Mouse (Mus musculus): ENCODE results near the gene Spata31d1b.
A peak's percentile ranks its signal among the peaks of the same experiment; 100 is the strongest.
"Not testable (repeated sequence)": the region's sequence is repeated elsewhere in the genome, so short reads cannot be mapped to it uniquely, and the experiment has no call there.

Gene Spata31d1b

DNA sequence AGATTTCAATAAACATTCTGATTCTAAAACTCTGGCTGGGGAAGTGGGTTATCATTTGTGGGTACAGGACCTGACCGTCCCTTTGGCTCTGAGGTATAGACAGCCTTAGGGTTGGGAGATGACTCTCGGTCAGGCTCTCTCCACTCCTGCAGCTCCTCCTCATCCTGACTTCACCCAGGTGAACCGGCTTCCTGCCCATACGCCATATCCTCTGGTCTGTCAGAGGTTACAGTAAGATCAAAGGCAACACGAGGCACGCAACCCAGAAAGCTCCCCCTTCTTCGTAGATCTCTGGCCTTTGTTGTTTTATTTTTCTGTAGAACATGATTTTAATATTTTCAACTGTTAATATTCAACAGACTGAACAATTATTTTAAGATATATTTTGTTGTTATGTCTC is 16.3 kb upstream of the Spata31d1b start:
- no peak for DNase-seq

DNA sequence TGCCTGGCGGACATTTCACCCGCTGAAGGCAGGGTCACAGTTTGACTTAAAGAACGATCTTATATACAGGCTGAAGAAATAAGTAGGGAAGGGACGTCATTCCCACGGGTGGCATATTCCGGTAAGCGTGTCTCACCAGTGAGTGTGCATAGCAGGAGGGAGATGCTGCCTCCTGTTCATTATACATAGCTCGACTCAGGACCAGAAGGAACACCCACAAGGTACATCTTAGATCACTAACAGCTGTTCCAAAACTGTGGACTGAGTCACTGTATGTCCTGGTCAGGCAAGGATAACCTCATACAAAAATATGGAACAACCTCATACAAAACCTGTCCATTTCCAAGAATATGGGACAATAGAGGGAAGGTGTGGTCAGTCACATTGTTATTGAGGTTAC is 13.0 kb upstream of the Spata31d1b start:
- no peak for DNase-seq

DNA sequence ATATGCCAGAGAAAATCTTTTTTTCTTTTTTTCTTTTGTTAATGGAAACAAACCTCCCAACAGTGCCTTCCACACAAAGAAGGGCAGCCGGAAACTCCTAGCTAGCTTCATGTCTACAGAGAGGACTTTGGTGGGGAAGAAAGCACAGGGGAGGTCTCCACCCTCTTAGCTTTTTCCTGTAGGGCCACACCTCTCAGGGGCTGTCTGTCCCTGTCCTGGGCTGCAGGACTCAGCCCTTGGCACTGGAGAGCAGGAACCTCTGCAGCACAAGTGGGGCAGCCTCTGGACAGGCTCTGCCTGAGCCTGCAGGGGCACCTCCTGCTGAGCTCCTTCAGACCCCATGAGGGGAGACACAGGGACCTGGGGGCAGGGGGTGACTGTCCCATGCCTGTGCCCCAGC is 11.9 kb upstream of the Spata31d1b start:
- DNase-seq = not testable (repeated sequence)

DNA sequence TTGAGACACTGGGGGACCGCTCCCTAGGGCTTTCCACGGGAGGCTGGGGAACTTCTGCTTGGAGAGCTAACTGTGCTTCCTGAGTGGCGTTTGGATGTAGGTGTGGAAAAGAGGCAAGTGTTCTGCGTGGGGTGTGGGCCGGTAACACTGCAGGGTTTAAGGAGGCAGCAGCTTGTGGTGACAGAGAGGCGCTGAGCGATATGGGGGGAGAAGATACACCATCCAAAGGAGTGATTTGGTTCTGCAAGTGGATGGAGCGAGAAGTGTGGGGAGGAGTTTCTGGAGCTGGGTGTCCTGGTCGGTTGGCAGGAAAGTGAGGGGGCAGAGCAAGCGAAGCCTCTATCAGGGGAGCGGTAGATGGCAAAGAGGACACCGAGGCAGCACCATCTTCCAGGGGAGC is 8.6 kb upstream of the Spata31d1b start:
- DNase-seq = no peak

DNA sequence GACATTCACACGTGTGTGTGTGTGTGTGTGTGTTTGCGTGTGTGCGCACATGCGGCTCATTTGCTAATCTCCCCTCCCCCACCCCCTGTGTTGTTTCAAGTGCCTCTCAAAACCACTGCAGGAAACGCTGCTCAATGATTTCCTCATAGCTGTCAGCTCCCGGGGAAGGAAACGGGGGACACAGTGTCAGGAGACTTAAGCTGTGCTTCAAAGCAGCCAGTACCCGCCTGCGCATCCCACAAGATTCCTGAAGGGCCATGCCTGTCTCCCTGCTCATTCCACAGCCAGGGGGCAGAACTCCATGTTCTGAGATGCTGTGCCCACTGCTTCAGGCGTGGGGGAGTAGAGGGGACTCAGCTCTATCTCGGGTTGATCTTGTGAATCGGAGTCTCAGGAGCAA is 7.5 kb upstream of the Spata31d1b start:
- peak; percentile 53 to 64 for DNase-seq

DNA sequence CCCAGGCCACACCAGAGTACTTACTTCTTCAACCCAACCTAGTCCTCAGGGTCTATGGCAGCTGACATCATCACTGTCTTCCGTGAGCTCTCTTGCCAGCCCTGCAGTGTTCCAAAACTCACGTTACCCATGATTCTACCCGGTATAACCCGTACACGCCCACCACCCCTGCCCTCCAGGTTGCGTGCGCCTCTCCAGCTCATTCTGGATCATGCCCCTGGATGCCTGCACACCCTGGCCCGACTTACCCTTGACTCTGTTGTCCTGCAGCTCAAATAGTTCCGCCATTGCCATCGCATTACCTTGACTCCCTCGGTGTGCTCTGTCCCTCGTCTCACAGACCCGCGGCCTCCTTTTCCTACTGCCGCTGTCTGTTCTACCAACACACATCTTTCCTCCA is 1.9 kb upstream of the Spata31d1b start, which contains the start of gene Spata31d1a:
Spata31d1a (minus strand) TSS at position 101 of the 400 bp plus-strand sequence.
- no peak for DNase-seq

DNA sequence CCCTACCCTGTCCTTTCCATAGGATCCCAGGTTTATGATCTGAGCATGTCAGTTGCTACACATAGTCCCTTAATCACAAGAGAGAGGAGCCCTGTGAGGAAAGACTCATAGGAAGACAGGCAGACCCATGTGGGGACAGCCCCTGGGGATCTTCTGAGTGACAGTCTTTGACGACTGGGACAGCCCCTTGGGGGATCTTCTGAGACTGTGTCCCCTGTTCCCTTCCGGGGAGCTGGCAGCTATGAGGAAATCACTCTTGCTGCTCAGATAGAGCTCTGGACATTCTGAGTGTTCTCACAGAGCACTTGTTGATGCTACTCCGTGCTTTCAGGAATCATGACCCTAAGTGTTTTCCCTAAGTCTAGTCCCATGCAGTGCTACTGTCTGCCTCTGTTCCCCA is 1.6 kb downstream of the Spata31d1b start:
- DNase-seq = no peak

DNA sequence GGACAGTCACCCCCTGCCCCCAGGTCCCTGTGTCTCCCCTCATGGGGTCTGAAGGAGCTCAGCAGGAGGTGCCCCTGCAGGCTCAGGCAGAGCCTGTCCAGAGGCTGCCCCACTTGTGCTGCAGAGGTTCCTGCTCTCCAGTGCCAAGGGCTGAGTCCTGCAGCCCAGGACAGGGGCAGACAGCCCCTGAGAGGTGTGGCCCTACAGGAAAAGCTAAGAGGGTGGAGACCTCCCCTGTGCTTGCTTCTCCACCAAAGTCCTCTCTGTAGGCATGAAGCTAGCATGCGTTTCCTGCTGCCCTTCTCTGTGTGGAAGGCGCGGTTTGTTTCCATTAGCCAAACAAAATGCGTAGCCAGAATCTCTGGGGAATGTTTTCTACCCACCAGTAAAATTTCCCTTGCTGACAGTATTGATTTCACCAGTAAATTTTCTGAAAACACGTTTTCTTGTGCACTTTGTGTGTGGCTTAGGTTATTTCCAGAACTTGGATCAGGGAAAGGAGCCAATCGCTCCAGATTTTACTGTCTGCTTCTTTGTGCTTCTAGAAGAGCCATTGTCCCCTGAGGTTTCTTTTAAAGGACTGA is 6.9 kb downstream of the Spata31d1b start:
- DNase-seq = peak; percentile 37 to 74

DNA sequence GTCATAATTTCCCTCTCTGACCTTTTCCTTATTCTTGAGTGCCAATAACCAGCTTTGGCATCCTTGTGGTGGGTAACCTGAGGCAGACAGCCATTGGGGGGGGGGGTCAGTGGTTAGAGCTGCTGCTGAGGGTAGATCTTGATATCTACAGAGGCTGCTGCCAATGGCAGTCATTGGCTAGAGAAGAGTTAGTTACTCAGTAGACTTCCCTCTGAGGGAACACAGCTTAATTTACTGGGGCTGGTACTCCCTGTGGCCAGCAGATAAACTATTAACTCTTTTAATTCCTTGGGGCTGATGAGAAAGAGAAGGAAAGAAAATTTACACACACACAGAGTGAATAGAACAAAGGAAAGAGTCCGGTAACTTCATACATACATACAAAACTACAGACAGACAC is 7.4 kb downstream of the Spata31d1b start:
- DNase-seq = no peak

DNA sequence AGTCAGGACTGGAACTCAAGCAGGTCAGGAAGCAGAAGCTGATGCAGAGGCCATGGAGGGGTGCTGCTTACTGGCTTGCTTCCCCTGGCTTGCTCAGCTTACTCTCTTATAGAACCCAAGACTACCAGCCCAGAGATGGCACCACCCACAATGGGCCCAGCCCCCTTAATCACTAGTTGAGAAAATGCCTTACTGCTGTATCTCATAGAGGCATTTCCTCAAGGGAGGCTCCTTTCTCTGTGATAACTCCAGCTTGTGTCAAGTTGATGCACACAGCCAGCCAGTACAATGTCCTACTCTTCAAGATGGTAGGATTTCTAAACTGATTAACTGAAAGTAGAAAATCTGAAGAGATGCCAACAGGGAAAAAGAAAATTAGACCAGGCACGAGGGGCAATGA is 10.0 kb downstream of the Spata31d1b start:
- not testable (repeated sequence) for DNase-seq

DNA sequence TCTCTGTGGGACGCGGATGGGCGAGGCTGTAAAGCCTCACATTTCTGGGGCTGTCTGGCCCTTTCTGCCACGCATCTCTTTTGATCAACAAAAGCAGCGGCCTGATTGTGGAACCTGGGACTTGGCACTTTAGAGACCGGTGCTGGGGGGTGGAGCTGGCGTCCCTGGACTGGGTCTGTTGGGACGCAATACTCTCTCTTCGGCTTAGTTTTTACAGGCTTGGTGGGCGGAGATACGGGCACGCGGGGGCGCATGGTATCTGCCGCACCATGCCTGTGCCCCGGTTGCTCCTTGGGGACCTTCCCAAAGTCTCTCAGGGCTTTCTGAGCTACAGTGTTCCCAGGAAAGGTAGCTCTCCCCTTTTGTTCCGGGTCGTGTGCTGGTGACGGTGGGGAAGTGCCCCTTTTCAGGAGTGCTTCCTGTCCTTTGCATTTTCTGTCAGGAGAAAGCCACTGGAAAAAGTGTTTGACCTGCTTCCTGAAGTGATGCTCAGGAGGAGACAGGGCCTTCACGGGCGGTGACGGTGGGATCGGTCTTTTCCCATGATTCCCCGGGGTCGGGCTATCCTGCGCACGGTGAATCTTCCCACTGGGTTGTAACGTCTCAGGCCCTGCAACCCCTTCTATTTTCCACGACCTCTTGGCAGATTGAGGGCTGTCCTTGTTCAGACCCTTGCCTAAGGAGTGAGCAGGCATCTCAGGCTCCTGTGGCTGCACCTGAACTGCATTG is 14.2 kb downstream of the Spata31d1b start:
- no peak for DNase-seq

DNA sequence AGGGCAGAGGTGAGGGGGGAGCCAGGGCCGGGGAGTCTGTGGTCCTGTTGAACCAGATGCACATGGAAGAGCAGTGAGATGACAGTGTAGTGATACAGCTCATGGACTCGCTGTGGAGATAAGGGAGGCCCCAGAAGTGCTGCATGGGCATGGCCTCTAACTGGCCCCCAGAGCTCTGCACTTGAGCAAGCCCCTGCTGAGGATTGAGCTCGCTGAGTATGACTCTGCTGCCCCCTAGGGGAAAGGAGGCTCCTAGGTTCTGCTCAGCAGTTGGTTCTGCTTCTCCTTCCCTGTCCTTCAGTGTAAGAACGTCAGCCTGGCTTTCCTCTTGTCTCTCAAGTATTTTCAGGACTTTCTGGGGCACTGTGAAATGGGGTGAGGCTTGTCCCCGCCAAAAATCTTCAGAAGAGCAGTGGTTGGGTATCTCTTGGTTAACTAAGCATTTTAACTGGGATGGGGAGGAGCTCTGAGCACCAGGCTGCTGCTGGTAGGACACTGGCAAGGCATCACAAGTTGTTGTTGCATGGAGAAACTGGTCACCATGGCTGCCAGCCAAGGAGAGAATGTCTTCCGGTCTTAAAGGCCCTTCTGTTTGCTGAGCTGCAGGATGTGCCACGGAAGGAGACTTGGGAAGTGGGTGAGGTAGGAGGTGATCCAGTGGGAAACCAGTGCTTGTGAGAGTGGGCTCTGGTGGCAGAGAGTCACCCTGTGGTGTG is 16.5 kb downstream of the Spata31d1b start:
- peak; percentile 85 to 88 for DNase-seq

DNA sequence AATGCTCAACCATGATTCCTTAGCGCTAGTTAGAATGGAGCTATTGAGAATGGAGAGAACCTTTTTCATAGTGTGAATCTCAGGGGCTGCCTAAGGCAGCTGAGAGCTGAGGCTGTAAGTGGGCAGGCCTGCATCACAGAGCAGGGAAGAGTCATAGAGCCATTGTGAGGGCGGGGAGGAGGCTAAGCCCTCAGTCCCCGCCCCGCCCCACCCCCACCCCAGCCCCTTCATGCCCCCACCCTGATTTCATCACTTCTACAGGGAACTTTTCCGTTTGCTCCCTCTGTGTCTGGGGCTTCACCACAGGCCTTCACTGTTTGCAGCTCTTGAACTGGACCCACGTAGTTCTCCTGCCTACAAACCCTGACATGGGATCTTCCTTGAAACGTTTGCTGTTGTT is 19.6 kb downstream of the Spata31d1b start, which contains the start of gene Spata31d1d:
Spata31d1d (minus strand) TSS at position 101 of the 400 bp plus-strand sequence.
- no peak for DNase-seq

DNA sequence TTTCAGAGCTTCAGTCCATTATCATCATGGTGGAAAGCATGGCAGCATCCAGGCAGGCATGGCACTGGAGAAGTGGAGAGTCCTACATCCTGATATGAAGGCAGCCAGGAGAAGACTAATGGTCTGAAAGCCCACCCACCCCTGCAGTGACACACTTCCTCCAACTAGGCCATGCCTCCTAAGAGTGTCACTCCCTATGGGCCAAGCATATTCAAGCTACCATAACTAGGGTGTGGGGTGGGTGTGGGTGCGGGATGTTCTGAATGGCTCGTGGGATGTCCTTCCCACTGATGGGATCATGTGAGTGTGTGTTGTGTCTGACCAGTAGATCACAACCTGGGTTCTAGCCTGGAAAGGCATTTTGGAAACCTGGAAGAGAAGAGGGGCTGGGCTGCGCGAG is 21.9 kb downstream of the Spata31d1b start:
- DNase-seq = no peak

DNA sequence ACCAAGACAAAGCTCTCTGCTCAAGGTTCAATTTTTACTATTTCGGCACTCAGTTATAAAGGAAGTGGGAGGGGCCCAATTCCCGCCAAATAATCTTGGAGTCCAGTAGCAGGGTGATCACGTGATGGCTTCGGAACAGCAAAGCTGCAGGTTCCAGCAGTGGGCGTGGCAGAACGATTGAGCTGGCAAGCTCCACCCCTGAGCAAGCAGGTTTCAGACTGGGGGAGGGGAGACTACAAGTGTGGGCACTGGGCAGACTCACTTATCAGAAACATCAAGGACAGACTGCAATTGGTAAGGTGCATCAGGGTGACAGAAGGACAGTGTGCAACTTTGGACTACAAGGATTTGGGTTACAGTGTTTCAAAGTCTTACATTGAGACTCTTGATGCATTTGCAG is 22.3 kb downstream of the Spata31d1b start:
- not testable (repeated sequence) for DNase-seq

DNA sequence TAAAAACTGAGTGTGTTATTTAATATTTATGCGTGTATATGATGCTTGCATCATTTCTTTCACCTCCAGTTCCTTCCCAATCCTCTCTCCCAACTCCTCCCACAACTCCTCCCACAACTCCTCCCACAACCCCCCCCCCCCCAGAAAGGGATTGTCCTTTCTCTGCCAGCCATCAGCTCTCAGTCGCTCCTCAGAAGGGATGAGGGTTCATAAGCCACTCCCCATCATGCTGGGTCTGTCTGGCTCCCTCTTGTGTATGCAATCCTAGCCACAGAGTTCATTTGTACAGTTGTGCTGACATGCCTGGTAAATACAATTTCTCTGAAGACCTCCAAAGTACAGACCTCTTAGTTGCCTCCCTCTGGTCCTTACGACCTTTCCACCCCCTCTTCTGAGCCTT is 23.1 kb downstream of the Spata31d1b start:
- DNase-seq = no peak

DNA sequence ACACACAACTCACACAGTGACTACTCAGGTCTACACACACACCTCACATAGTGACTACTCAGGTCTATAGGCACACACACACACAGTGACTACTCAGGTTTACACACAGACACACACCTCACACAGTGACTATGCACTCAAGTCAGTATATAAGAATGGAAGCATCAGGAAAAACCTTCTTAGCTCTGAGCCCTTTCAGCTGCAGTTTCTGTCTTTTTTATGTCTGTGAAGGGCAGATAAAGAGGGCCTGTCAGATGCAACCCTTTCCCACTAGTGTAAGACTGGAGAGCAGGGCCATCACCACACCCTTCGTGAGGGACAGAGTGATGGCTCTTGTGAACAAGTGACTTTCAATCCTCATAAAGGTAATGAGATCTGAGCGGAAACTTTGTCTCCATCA is 26.4 kb downstream of the Spata31d1b start:
- no peak for DNase-seq

DNA sequence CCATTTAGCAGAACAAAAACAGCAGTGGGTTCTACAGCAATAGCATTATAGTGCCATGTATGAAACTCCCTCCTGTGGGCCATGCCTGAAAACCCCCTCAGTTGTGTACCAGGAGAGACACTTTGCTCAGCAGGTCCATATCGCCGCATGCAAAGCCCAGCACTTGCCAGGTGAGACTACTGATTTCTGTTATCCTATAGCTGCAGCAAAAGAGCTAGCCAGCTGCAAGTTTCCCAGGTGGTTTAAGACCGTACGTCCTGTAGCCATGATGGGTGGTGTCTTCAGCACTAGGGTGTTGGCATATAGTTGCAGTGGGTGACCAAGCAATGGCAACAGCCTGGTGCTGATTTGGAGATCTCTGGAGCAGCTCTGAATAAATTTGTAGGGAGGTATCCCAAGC is 27.3 kb downstream of the Spata31d1b start:
- DNase-seq = no peak

DNA sequence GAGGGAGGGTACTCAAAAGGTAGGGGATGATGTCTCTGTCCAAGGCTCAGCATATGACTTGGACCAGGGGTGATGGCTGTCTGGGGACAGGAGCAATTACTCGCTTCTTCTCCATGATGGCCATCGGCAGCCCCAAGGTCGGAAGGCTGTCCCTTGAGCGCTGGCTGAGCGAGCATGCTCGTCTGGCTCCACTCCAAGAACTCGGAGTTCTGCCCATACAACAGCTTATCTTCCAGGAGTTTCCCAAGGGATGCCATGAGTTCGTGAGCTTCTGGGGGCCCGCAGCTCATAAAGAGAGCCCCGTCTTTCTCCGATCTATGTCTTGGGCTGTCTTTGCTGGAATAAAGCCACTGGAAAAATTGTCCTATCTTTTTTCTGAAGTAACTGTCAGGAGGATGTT is 29.0 kb downstream of the Spata31d1b start:
- DNase-seq = peak in 1 of 2 experiments; percentile 30

DNA sequence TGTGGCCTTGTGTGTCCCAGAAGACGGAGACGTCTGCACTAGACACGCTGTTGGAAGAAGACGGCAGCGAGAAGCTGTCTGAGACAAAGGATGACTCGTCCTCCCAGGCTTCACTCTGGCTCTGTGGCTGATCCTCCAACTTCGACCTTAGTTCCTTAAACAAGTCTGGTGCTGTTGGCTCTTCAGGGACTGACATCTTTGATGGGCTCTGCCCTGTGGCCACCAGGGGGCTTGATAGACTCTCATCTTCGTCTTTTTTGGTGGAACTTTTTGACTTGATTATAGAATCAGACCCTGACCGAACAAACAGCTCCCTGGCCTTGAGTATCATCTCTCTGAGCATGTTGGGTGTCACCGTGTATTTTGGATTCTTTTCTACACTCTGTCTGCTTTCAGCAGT is 29.6 kb downstream of the Spata31d1b start:
- peak; percentile 38 to 41 for DNase-seq

DNA sequence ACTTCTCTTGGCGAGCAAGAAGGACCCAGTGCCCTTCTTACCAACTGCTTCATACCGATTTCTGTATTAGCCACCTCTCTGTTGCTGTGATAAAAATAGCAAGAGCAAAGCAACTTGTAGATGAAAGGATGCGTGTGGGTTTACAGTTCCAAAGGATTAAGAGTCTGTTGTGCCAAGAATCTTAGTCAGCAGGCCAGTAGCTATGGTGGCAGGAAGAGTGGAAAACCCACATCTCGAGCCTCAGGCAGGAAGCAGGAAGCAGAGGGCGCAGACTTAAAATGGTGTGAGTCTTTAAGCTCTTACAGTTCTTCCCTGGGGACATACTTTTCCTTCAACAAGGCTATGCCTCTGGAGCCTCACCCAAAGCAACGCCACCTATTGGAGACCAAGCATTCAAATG is 33.4 kb downstream of the Spata31d1b start:
- no peak for DNase-seq

DNA sequence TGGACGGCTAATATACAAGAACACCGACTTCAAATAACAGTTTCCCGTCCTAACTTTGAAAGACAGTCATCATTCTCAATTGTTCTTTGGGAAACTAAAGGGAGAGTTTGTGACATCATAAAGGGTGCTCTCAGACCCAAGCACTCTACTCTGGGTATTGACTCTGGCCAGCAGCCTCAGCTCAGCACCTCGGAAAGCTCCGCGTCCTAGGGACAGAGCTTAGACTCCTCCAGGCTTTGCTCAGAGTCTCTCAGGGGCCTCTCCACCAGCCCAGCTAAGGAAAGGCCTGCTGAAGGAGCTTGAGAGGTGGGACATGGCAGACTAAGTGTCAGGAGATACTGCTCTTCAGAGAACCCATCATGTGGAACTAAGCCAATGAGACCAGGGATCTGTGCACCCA is 34.1 kb downstream of the Spata31d1b start:
- DNase-seq = peak in 1 of 2 experiments; percentile 18

DNA sequence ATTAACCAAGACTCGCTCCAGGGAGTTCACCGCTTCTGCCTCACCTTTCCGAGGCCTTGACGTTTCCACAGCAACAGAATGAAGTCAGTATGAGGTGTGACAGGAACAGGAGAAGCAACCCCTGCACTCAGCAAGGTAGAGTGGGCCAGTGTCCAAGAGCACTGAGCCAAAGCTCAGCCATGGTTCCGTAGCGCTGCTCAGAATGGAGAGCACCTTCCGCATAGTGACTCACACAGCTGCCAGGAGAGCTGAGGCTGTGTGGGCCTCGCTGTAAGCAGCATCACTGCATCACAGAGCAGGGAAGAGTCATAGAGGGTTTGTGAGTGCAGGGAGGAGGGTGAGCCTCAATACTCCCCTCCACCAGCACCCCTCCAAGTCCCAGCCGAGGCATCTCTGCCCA is 34.6 kb downstream of the Spata31d1b start, which contains the start of gene 1700014D04Rik:
1700014D04Rik (minus strand) TSS at position 42 of the 400 bp plus-strand sequence.
- no peak for DNase-seq

DNA sequence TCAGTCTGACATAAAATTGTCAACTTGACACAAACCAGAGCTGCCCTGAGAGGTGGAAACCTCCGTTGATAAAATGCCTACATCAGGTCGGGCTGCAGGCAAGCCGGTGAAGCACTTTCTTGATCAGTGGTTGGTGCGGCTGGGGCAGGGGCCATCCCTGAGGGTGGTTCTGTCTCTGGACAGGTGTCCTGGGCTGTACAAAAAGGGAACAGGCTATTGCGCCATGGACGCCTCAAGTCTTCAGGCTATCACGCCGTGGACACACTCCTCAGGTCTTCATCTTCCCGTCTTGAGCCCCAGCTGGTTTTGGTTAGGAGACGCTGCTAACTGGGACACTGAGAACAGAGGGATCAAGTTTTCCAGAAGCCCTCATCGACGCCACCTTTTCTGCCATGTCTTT is 38.2 kb downstream of the Spata31d1b start:
- no peak for DNase-seq
